Mouse (Mus musculus) heart, embryonic 11.5 days (tissue): ENCODE data around the gene Hyal1. TPM values are rescaled to one million over a fixed set of nuclear protein-coding genes. Genes with fewer than 3 reads are reported as not detected.
A peak's percentile ranks its signal among the peaks of the same experiment; 100 is the strongest.
"Not testable (repeated sequence)": the region's sequence is repeated elsewhere in the genome, so short reads cannot be mapped to it uniquely, and the experiment has no call there.

Experiments used
- ATAC-seq: fragments of 200-750 bp; cut with Nextera tagmentation; replicated peaks from 2 replicates; pipeline ENCODE4 v1.8.0; 2017; ENCODE audit warnings: moderate library complexity; ENCODE audit not compliant: insufficient number of reproducible peaks, low FRiP score, low TSS enrichment
- H3K27ac ChIP-seq: fragments of 300-500 bp; sonication (generic); 2 replicates; pipeline ENCODE4 v1.5.1; 2014; ENCODE audit warnings: mild to moderate bottlenecking, low read depth, low read length
- H3K27me3 ChIP-seq: fragments of 300-500 bp; sonication (generic); 2 replicates; pipeline ENCODE4 v1.6.1; 2014; ENCODE audit warnings: mild to moderate bottlenecking, low read length, mixed read lengths; ENCODE audit not compliant: control insufficient read depth, insufficient read depth
- H3K36me3 ChIP-seq: fragments of 300-500 bp; sonication (generic); 2 replicates; pipeline ENCODE4 v1.6.1; 2014; ENCODE audit warnings: mild to moderate bottlenecking, low read length, moderate library complexity, mixed read lengths; ENCODE audit not compliant: control insufficient read depth, insufficient read depth
- H3K4me1 ChIP-seq: fragments of 300-500 bp; sonication (generic); 2 replicates; pipeline ENCODE4 v1.6.1; 2014; ENCODE audit warnings: low read length; ENCODE audit not compliant: control insufficient read depth, insufficient read depth
- H3K4me2 ChIP-seq: fragments of 300-500 bp; sonication (generic); 2 replicates; pipeline ENCODE4 v1.6.1; 2014; ENCODE audit warnings: mild to moderate bottlenecking, moderate library complexity
- H3K4me3 ChIP-seq: fragments of 300-500 bp; sonication (generic); 2 replicates; pipeline ENCODE4 v1.5.1; 2014; ENCODE audit warnings: low read depth, low read length
- H3K9ac ChIP-seq: fragments of 300-500 bp; sonication (generic); 2 replicates; pipeline ENCODE4 v1.6.1; 2014; ENCODE audit warnings: mild to moderate bottlenecking, low read depth, low read length, moderate library complexity
- H3K9me3 ChIP-seq: fragments of 300-500 bp; sonication (generic); replicated peaks from 2 replicates; pipeline ENCODE4 v1.6.1; 2016; ENCODE audit warnings: low read length; ENCODE audit not compliant: control insufficient read depth
- WGBS: fragments of 180-500 bp; shearing (Covaris S2); extraction: QIAGEN DNeasy Blood & Tissue Kit; methylation state at CpG from one replicate; pipeline ENCODE4 v1.1.7; 2014; ENCODE audit not compliant: insufficient replicate concordance; 5-methylcytosine and 5-hydroxymethylcytosine counted together
- polyA plus RNA-seq: library from polyadenylated mRNA; unstranded; fragments of >200 nt; fragmentation: Nextera tagmentation; extraction: Ambion mirVana; gene quantifications from 2 replicates; pipeline ENCODE4 v1.2.1, GENCODE M21; 2014

Gene Hyal1
- polyA plus RNA-seq, 1 experiment from 2014 or later = 3.5 TPM

DNA sequence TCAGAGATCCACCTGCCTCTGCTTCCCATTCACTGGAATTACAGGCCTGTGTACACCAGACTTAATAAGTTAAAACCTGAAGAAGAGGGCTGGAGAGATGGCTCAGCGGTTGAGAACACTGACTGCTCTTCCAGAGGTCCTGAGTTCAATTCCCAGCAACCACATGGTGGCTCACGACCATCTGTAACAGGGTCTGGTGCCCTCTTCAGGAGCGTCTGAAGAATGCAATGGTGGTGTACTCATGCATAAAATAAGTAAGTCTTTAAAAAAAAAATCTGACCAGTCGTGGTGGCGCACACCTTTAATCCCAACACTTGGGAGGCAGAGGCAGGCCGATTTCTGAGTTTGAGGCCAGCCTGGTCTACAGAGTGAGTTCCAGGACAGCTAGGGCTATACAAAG, 3.0 kb upstream of the Hyal1 start:
- H3K4me3 ChIP-seq, ATAC-seq: not testable (repeated sequence)
- H3K4me1 ChIP-seq = peaks cover 37% of the 10 kb centered on the region

DNA sequence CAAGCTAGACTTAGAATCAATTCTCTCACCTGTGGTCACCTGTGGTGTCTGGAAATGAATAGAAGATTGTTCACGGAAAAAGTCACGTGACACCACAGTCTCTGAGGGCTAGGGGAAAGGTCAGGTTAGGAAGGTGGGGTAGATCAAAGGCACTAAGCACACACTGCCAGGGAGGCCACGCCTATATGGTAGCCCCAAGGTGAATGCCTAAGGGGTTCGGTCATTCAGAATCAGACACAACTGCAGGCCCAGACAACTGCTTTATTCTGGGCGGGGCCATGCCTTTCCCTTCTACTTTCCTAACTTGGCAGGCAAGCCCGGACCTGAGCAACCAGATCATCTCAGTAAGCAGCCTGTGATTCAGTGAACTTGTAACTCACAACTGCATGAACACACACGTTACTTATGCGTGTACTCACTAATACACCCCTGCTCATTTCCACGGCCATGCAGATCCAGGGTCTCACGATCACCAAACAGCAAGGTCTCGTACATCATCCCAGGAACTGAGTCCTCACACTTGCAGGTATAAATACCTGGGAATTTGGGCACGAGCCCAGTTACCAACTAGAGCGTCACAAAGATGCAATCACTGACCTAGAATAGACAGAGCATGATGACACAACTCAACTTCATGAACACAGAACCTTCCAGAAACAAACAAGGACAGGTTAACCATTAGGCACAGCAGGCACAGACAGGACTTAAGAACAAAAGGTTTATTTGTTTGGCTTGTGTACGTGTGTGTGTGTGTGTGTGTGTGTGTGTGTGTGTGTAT, 959 bp upstream of the Hyal1 start:
- ATAC-seq = no peak
- Histone ChIP-seq H3K4me1 (peaks cover 25% of the 10 kb centered on the region), H3K36me3 (peaks cover 14% of the 10 kb centered on the region), H3K4me3 (no peak overlapping the region), H3K9me3 (no peaks in the 10 kb centered on the region), H3K9ac (no peak overlapping the region), H3K27ac (no peak overlapping the region), H3K4me2 (no peak overlapping the region; the same call in 1 of the 2 replicates), H3K27me3 (no peaks in the 10 kb centered on the region)
- WGBS = 79% methylated on average over 14 of the region's 14 CpGs

More for the DNA sequence above, 3.0 kb upstream of the Hyal1 start:
- H3K27ac ChIP-seq, H3K9me3 ChIP-seq, H3K27me3 ChIP-seq, H3K4me2 ChIP-seq, H3K9ac ChIP-seq: not testable (repeated sequence)
- H3K36me3 ChIP-seq = peaks cover 20% of the 10 kb centered on the region
- WGBS = 82% methylated on average over 6 of the region's 6 CpGs

DNA sequence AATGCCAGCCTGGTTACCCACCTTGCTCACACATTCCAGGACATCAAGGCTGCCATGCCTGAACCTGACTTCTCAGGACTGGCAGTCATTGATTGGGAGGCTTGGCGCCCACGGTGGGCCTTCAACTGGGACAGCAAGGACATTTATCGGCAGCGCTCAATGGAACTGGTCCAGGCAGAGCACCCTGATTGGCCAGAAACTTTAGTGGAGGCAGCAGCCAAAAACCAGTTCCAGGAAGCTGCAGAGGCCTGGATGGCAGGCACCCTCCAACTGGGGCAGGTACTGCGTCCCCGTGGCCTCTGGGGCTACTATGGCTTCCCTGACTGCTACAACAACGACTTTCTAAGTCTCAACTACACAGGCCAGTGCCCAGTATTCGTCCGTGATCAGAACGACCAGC, 1.1 kb downstream of the Hyal1 start:
- no peaks in the 10 kb centered on the region for H3K27me3 ChIP-seq
- no peak overlapping the region for H3K9ac ChIP-seq
- H3K27ac ChIP-seq = no peak overlapping the region
- 87% methylated on average over 10 of the region's 10 CpGs for WGBS
- no peaks in the 10 kb centered on the region for H3K9me3 ChIP-seq
- no peak for ATAC-seq
- H3K4me1 ChIP-seq = peaks cover 19% of the 10 kb centered on the region
- no peak overlapping the region for H3K4me3 ChIP-seq
- no peak overlapping the region for H3K4me2 ChIP-seq
- peaks cover 5% of the 10 kb centered on the region; the same call in 1 of the 2 replicates for H3K36me3 ChIP-seq

DNA sequence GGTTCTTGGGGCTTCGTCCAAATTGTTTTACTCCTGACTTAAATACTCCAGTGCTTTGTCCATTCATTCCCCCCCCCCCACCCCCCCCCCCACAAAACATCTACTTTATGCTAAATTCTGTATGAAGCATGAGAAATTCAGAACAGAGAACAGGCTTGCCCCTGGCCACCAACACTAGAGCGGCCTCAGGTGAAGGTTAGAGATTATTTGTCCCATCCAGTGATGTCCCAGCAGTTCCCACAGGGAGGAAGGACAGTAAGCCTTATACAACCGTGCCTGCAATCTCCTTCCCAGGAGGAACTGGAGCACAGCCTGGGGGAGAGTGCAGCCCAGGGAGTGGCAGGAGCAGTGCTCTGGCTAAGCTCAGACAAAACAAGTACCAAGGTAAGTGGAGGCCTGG, 1.9 kb downstream of the Hyal1 start, which contains the start of gene Naa80:
Naa80 (plus strand) TSS at position 301 of the 400 bp plus-strand sequence.
- Histone ChIP-seq H3K9ac (no peak within 1 kb of the TSS), H3K27ac (no peak within 1 kb of the TSS; the same call in 1 of the 2 replicates)

DNA sequence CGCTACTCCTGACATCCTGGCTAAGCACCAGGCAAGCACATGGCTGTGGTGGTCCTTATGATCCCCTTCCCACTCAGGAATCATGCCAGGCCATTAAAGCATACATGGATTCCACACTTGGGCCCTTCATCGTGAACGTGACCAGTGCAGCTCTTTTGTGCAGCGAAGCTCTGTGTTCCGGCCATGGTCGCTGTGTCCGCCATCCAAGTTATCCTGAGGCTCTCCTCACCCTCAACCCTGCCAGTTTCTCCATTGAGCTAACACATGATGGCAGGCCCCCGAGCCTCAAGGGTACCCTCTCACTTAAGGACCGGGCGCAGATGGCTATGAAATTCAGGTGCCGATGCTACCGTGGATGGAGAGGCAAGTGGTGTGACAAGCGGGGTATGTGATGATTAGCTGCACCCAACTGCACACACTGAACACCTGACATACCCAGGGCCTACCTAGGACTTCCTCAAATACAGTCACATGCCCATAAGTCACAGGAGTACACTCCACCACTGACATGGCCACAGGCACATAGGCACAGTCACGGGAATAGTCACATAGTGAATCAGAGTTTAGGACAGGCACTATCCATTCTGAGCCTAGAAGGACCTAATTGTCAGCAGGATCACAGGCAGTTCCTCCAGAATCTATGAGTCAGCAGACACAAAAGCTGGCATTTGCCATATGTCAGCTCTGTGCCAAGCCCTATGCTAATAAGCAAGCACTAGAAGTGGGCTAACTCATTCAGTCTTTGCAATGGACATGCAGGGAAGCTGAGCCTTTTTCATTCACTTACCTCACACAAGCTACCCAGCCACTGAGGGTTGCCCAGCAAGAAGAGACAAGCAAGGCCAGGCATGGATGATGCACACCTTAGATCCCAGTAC, 2.5 kb downstream of the Hyal1 start:
- H3K4me1 ChIP-seq = peaks cover 19% of the 10 kb centered on the region
- ATAC-seq = no peak
- no peaks in the 10 kb centered on the region for H3K9me3 ChIP-seq
- no peak overlapping the region for H3K4me2 ChIP-seq
- no peak overlapping the region for H3K9ac ChIP-seq
- 91% methylated on average over 14 of the region's 14 CpGs for WGBS
- H3K36me3 ChIP-seq = no peaks in the 10 kb centered on the region; the same call in 1 of the 2 replicates
- H3K27me3 ChIP-seq = no peaks in the 10 kb centered on the region
- H3K27ac ChIP-seq = no peak overlapping the region; the same call in 1 of the 2 replicates
- H3K4me3 ChIP-seq = no peak overlapping the region

More for the DNA sequence above, 1.9 kb downstream of the Hyal1 start, which contains the start of gene Naa80:
- Histone ChIP-seq H3K4me3 (no peak within 1 kb of the TSS), H3K27me3 (no peaks in the 10 kb centered on the region), H3K9me3 (no peaks in the 10 kb centered on the region), H3K36me3 (peaks cover under 1% of the 10 kb centered on the region; the same call in 1 of the 2 replicates), H3K4me1 (peaks cover 19% of the 10 kb centered on the region), H3K4me2 (no peak within 1 kb of the TSS)
- 74% methylated on average over 3 of the region's 3 CpGs for WGBS
- no peak for ATAC-seq

DNA sequence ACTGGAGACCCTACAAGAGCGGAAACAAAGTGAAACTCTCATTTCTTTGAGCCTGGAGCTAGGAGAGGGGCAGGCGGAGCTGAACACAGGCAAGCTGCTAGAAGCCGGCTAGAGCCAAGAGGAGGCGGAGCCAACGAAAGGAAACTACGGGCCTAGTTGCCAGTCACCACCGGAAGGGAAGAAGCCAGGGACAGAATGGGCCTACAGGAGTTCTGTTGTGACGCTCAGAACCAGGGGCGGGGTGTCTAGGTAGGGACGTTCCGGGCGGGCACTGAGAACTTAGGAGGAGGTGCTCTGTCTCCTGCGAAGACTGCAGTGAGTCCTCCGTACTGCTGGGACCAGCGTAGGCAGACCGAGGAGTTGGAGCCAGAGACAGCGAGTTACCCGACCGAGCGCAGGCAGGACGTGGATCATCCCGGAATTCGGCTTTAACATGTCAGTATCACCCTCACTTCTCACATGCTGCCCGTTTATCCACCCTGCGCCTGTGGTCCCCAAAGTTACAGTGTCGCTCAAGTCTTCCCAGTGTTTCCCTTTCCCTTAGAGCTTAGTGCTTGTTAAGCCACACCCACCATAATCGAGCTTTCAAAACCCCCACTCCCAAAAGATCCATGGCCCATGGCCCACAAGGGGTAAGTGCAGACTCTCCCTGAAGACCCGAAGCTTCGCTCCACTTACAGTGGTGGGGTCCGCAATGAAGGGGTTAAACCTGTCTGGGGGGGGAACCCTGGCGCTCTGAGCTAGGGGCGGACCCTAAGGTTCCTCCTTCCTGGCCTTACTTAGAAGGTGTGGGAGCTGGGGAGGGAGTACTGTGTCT, 4.0 kb downstream of the Hyal1 start, which contains the start of gene Hyal3:
Hyal3 (plus strand) TSS at position 318 of the 817 bp plus-strand sequence.
- peak within 1 kb of the TSS; percentile 96 for H3K4me2 ChIP-seq
- H3K4me1 ChIP-seq = peaks cover 19% of the 10 kb centered on the region
- WGBS = under 1% methylated on average over 32 of the region's 32 CpGs

DNA sequence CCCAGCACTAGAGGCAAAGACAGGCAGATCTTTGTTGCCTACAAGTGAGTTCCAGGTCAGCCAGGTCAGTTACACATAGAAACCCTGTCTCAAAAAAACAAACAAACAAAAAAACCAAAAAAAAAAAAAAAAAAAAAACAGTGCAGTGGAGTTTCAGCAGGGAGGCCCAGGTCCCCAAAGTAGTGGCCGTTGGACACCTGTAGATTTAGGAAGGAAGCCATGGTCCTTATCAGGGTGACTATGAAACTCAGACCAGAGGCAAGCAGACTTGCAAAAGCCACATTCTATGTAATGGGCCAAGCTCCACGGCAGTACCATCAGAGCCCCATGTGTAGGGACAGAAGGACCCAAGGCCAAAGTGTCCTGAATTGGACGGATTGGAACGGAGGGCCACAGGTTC, 4.9 kb downstream of the Hyal1 start:
- peak overlapping the region; percentile 89 for H3K9ac ChIP-seq
- no peaks in the 10 kb centered on the region for H3K9me3 ChIP-seq
- no peak for ATAC-seq
- peak overlapping the region; percentile 67 for H3K4me3 ChIP-seq
- H3K27me3 ChIP-seq = no peaks in the 10 kb centered on the region
- H3K4me1 ChIP-seq = peaks cover 16% of the 10 kb centered on the region
- H3K27ac ChIP-seq = peak overlapping the region; percentile 87
- H3K4me2 ChIP-seq = peak overlapping the region; percentile 96
- 70% methylated on average over 4 of the region's 4 CpGs for WGBS
- no peaks in the 10 kb centered on the region; the same call in 1 of the 2 replicates for H3K36me3 ChIP-seq

More for the DNA sequence above, 4.0 kb downstream of the Hyal1 start, which contains the start of gene Hyal3:
- H3K36me3 ChIP-seq = no peaks in the 10 kb centered on the region; the same call in 1 of the 2 replicates
- no peaks in the 10 kb centered on the region for H3K9me3 ChIP-seq
- peak within 1 kb of the TSS; percentile 89 for H3K9ac ChIP-seq
- peak; percentile 58 for ATAC-seq
- no peaks in the 10 kb centered on the region for H3K27me3 ChIP-seq
- H3K4me3 ChIP-seq = peak within 1 kb of the TSS; percentile 67
- H3K27ac ChIP-seq = peak within 1 kb of the TSS; percentile 87
